Mouse (Mus musculus): ENCODE results near the gene D830030K20Rik.
A peak's percentile ranks its signal among the peaks of the same experiment; 100 is the strongest.
"Not testable (repeated sequence)": the region's sequence is repeated elsewhere in the genome, so short reads cannot be mapped to it uniquely, and the experiment has no call there.

Gene D830030K20Rik

GRCm38 (mm10) chr14:3208272-3209152 lies at the start of gene D830030K20Rik:
Gene D830030K20Rik (plus strand): TSS chr14:3208488.
- DNase-seq (ENCODE audit: low spot score in 2 of 2): not testable (repeated sequence)

- DNase-seq (ENCODE audit: low spot score in 2 of 2): not testable (repeated sequence)
Observed at GRCm38 (mm10) chr14:3187955-3188354, 20.3 kb upstream of the D830030K20Rik start, which contains the start of gene Gm5795. Gene Gm5795 (plus strand): TSS chr14:3188255.

DNA sequence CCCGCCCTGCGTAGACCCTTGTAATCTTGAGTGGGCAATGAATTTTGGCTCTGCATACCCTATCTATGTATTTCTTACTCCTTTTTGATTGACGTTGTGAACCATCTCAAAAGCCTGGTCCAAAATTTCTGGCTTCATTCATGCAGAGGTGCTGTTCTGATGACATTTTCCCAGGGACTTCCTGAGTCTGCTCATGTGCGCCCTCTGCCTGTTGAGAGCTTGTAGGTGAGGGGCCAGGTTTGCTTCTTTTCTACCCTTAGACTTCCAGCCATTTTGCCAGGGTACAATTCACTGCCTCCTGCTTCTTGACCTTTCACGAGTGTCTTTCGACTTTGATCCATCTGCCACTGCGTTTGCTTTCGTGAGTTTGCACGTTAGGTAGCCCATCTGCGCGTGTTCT lies 1.1 kb downstream of the D830030K20Rik start:
- DNase-seq (ENCODE audit: low spot score in 2 of 2): not testable (repeated sequence)

DNA sequence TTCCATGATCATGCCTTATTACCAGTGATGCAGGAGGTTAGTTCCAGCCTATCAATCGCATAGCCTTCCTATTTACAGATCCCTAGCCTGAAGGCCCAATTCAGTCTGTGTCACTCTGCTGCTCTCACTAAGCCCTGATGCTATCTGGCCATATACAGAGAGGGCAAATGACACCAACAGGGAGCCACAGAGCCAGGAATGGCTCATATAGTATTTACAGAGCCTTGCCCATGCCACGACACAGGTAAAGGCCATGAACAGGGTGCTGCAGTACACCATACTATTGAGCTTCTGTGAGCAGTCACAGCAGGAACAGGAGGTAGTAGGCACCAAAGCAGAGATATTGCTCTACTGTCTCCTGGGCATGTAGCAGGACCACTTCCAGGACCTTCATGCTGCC lies 54.2 kb downstream of the D830030K20Rik start:
- DNase-seq (ENCODE audit: low spot score in 2 of 2): peak in 1 of 2 experiments; percentile 47

All from spleen, postnatal 4 days (tissue).